Mouse (Mus musculus): Measurements from ENCODE around the gene Gm28539.
"Not testable (repeated sequence)": the region's sequence is repeated elsewhere in the genome, so short reads cannot be mapped to it uniquely, and the experiment has no call there.

Gm28539 gene

GRCm38 (mm10) chr16:18849521-18850190, 13.3 kb downstream of the Gm28539 start:
- DNase-seq (ENCODE audit: low read depth) = not testable (repeated sequence)

- peak; percentile 55 for DNase-seq (ENCODE audit: low read depth)
These were observed 22.2 kb downstream of the Gm28539 start for GRCm38 (mm10) chr16:18858551-18858950.

- peak; percentile 94 for DNase-seq (ENCODE audit: low read depth)
These were observed 23.8 kb downstream of the Gm28539 start for GRCm38 (mm10) chr16:18860186-18860585.

- DNase-seq (ENCODE audit: low read depth) = not testable (repeated sequence)
These were observed 34.1 kb downstream of the Gm28539 start for GRCm38 (mm10) chr16:18870495-18870894.

- no peak for DNase-seq (ENCODE audit: low read depth)
These were observed 39.7 kb downstream of the Gm28539 start for GRCm38 (mm10) chr16:18876091-18876441.

- peak; percentile 95 for DNase-seq (ENCODE audit: low read depth)
These were observed 40.3 kb downstream of the Gm28539 start, which contains the start of the genes Mrpl40 and Hira for GRCm38 (mm10) chr16:18876442-18877308. Mrpl40 (minus strand) TSS chr16:18876862. Hira (plus strand) TSS chr16:18877037.

GRCm38 (mm10) chr16:18877386-18878090, 41.2 kb downstream of the Gm28539 start:
- peak; percentile 81 for DNase-seq (ENCODE audit: low read depth)

- no peak for DNase-seq (ENCODE audit: low read depth)
These were observed 41.8 kb downstream of the Gm28539 start for GRCm38 (mm10) chr16:18878091-18878720.

- no peak for DNase-seq (ENCODE audit: low read depth)
These were observed 47.7 kb downstream of the Gm28539 start for GRCm38 (mm10) chr16:18884044-18884443.

GRCm38 (mm10) chr16:18893840-18894372, 57.5 kb downstream of the Gm28539 start:
- DNase-seq (ENCODE audit: low read depth) = peak; percentile 71

- no peak for DNase-seq (ENCODE audit: low read depth)
These were observed 58.9 kb downstream of the Gm28539 start for GRCm38 (mm10) chr16:18895249-18895648.

GRCm38 (mm10) chr16:18896429-18896828, 60.0 kb downstream of the Gm28539 start:
- peak; percentile 39 for DNase-seq (ENCODE audit: low read depth)

GRCm38 (mm10) chr16:18905648-18906047, 69.3 kb downstream of the Gm28539 start:
- no peak for DNase-seq (ENCODE audit: low read depth)

- no peak for DNase-seq (ENCODE audit: low read depth)
These were observed 79.7 kb downstream of the Gm28539 start for GRCm38 (mm10) chr16:18916064-18916463.

- no peak for DNase-seq (ENCODE audit: low read depth)
These were observed 85.4 kb downstream of the Gm28539 start for GRCm38 (mm10) chr16:18921771-18922170.

GRCm38 (mm10) chr16:18927963-18928362, 91.6 kb downstream of the Gm28539 start:
- DNase-seq (ENCODE audit: low read depth) = no peak

- DNase-seq (ENCODE audit: low read depth) = no peak
These were observed 102.1 kb downstream of the Gm28539 start for GRCm38 (mm10) chr16:18938321-18939082.

- no peak for DNase-seq (ENCODE audit: low read depth)
These were observed 107.5 kb downstream of the Gm28539 start for GRCm38 (mm10) chr16:18943906-18944305.

- no peak for DNase-seq (ENCODE audit: low read depth)
These were observed 112.6 kb downstream of the Gm28539 start for GRCm38 (mm10) chr16:18948941-18949340.

- peak; percentile 17 for DNase-seq (ENCODE audit: low read depth)
These were observed 114.0 kb downstream of the Gm28539 start for GRCm38 (mm10) chr16:18950351-18950750.

GRCm38 (mm10) chr16:18952813-18953212, 116.4 kb downstream of the Gm28539 start:
- DNase-seq (ENCODE audit: low read depth) = no peak

Data from NIH3T3 (cell line).